Mouse (Mus musculus): ENCODE results near the gene 4930550L24Rik. TPM values are rescaled to one million over a fixed set of nuclear protein-coding genes. Genes with fewer than 3 reads are reported as not detected.

4930550L24Rik gene
- not detected for total RNA-seq (2023)

GRCm38 (mm10) chrX:58909060-58909459, at the start of gene 4930550L24Rik:
TSS of gene 4930550L24Rik (plus strand) at chrX:58909360.

